Mouse (Mus musculus) inflammation-experienced regulatory T-cells, adult 6 months (primary cell): ENCODE results near the gene Gpr179. TPM values are rescaled to one million over a fixed set of nuclear protein-coding genes. Genes with fewer than 3 reads are reported as not detected.

Experiments used
- ATAC-seq: one replicate; pipeline ENCODE4 v1.8.0; 2017
- polyA plus RNA-seq, 3 experiments: library from polyadenylated mRNA; unstranded; fragments of 100-300 nt; shearing (Covaris generic); gene quantifications; one replicate each; pipeline ENCODE4 v1.2.1; 2017

The Gpr179 gene
- polyA plus RNA-seq, 3 experiments from 2014 or later, result 0.18 to 0.37 (median 0.27) TPM

DNA sequence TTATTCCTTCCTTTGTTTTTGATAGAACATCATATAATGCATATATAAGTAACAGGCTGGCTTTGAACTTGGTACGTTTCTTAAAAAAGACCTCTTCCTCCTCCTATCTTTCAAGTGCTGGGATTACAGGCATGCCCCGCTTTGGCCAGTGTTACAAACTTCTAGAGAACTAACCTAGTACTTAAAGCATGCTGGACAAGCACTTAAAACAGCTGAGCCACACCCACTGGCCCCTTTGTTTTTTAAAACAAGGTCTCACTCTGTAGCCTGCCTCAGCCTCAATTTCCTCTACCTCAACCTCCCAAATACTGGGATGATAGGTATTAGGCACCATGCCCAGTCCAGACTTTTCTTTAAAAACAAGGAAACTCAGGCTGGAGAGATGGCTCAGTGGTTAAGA is 2.8 kb upstream of the Gpr179 start:
- no peak for ATAC-seq

DNA sequence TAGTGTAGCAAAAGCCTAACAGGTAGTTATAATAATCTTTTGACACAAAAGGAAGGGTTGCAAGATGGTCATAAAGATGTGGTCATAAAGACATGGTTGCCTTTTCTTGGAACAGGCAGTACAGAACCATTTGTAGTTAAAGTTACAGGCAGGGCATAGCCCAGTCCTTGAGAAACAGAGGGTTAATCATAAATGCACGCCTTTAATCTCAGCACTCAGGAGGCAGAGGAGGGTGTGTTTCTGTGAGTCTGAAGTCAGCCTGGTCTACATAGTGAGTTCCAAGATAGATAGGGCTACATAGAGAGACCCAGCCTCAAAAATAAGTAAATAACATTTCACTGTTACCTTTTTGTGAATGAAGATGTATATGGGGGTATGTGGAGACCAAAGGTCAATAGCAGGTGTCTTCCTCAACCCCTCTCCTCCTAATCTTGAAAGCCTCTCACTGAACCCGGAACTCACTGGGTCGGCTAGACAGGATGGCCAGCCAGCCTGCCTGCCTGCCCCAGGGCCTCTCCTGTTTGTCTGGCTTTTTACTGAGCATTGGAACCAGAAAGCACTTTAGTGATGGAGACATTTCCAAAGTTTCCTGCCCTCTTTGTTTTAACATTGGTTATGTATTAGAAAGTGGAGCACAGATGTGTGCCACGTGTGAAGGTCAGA is 1.2 kb upstream of the Gpr179 start:
- ATAC-seq, result no peak

DNA sequence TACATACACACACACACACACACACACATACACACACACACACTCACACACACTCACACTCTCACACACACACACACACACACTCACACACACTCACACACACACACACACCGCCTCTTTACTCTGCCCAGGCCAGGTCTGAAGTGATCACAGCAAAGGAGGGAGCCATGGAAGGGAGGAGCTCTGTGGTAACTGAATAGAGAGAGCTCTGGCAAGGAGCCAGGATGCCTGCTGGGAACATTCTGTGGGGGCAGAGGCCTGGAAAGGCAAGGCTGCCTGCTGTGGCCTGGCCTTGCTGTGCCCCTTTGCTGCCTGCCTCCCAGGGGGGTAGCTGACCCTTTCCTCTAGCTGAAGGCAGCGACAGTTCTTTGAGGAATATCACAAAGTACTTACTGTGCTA is 1.8 kb downstream of the Gpr179 start:
- no peak for ATAC-seq

DNA sequence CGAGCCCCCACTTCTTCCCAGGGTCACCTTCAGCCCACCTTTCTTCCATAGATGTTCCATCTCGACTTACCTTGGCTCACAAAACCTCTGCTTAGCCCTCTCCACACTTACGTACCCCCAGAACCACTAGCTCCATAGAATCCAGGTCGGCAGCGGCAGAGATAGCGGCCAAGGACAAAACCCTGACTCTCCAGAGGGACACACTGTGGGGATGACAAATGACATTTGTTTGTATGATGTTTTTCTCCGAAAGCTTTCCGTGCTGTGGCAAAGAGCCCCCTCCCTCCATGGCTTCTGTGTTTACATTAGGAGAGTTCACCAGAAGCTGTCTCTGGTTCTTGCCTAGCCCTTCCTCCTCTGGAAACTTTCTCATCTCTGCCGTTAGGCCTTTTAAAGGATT is 4.6 kb downstream of the Gpr179 start:
- no peak for ATAC-seq

DNA sequence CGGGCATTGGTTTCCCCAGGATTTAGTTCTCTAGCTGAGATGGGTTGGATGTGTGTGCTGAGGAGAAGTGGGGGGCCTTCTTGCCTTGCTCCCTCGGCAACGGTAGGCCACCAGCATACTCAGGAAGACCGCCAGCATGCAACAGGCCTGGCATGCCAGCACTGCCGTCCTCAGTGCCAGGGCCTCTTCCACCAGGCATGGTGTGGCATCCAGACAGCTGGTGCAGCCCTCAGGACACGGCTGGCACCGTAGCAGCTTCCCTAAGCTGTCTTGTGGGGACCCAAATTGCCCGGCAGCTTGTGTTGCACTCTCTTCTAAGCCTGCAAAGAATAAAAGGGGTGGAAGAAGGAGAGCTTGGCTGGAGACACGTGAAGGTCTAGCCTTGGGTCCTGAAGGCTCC is 5.5 kb downstream of the Gpr179 start:
- no peak for ATAC-seq

DNA sequence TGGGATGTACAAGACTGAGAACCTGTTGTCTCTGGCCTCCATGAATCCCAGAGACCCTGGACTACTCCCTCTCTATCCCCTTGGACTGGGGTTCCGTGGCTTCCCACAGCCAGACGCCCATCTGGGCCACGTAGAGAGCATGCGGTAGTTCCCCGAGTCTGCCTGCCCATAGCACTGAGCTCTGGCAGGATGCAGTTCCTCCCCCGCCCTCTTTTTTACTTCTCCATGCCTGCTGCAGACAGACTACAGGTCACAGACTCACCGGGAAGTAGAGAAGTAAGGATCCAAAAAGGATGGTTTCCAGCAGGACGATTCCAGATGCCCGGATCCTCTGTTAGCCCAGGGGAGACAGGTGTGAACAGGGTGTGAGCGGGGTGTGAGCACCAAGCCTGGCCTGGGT is 6.4 kb downstream of the Gpr179 start:
- no peak for ATAC-seq

DNA sequence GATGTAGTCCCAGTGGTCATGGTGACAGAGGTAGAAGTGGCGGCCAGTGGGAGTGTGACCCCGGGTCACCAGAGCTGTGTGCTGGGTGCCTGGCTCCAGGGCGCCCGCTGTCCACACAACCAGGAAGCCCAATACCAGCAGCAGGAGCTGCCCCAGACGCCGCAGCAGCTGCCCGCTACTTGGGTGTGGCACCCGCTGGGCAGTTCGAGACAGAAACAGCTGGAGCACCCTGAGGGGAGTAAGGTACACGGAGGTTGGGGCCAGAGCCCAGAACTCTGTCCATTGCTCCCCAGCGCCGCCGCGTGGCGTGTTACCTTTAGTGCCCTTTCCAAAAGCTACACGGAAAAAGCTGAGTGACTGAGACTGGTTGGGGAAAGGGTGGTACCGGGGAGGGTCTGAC is 8.3 kb downstream of the Gpr179 start:
- ATAC-seq, result peak; percentile 56

DNA sequence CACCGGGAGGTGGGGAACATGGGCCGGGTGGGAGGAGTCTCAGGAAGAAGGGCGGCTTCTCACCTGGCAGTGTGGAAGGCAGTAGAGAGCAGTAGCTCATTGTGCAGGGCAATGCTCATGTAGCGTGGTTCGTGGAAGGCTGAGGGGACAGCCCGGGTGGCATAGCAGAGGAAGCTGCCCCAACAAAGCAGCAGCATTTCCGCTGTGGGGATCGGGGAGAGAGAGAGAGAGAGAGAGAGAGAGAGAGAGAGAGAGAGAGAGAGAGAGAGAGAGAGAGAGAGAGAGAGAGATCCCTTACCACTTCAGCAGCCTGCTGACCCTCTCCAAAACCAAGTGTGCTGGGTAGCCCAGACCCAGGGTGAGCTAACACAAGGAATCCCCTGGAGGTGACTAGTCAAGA is 8.7 kb downstream of the Gpr179 start:
- ATAC-seq, result peak; percentile 56

DNA sequence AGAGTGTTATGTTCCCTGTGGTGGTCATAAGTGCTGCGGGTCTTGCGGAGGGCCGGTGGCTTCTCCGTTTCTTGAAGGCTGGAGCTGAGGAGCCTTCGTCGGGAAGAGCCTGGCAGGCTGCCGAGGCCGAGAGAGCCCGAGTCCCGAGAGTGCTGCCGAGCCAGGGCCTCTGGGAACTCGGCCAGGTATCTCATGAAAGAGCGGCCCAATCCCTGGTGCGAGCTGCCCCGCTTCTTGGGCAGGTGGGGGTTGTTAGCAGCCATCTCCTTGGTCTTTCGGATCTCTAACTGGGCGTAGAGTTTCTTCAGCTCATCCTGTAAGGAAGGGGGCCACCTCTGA is 12.9 kb downstream of the Gpr179 start:
- no peak for ATAC-seq

DNA sequence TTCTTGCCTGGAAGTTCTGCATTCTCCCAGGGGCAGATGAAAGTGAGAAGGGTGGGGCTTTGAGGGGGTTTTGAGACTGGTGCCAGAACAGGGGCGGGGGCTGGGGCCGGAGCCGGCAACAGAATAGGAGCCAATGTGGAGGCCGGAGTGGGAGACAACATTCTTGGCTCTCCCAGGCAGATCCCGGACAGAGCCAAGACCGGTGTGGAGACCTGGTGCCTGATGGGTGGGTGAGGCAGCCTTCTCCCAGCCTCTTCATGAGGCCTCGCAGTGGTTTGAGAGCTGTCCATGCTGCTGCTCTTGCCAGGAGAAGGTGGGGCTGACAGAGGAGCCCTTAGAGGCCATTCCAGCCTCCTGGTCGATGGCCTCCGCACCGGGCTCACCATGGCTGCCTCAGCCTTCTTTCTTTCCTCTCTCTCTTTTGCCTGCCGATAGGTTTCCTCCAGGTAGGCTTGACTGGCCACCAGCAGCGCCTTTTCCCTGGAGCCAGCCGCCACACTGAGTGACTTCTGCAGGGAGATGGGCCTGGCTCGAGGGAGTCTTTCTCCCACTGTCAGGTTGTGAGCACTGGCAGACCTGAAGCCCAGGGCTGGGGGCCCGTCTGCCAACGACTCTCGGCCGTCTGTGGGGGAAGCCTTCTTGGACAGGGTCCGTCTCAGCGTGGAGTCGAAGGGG is 13.4 kb downstream of the Gpr179 start:
- no peak for ATAC-seq

DNA sequence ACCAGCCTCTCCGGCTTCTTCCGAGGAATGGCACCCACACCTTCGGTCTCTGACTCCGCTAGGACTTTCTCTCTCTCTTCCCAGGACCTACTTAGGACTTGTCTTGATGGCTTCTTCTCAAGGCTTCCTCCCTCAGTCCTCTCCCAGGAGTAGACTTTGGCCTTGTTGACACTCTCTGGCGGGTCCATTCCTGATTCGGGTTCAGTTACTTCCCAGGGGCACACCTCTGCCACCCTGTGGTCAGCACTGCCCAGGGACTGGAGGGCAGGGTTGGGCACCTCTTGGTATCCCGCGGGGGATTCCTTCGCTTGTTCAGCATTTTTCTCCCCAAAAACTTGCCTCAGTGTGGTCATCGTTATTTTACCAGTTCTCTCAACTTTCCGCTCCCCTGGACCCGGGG is 14.5 kb downstream of the Gpr179 start:
- ATAC-seq, result no peak

DNA sequence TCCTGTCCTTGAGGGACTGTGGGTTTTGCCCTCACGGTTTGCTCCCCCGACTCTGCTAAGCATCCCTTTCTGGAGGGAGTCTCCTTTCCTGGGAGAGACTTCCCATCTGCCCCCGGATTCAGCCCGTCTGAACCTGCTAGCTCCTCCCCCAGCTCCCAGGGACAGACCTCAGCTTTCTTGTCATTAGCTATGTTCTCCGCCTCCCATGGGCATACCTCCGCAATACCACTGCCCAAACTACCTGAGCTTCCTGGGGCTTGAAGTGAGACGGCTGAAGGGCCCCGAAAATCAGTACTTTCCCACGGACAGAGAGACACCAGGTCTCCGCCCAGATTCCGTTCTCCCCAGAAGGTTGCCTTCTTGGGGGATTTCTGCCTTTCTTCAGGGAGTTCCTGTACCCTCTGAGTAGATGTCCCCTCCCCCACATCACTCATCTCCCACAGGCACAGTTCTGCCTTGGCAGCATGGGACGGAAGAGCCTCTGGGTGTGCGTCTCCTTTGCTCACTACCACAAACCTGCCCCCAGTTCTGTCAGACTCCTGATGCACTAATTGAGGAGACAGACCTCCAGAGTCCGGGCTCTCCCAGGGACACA is 15.0 kb downstream of the Gpr179 start:
- no peak for ATAC-seq

DNA sequence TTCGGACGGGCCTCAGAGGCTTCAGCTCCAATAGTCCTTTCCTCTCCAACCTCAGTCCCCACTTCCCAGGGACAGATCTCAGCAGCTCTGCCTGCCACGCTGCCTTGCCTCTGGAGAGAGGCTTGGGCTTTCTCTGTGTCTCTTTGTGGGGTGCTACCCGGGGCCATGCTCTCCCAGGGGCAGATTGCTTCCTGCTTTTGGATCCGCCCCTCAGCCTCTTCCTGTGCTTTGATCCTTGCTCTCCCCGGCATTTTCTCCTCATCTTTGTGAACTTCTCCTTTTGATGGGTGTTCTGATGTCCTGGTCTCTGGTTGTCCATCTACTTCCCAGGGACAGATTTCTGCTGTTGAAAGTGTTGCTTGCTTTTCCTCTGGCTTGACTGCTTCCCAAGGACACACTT is 15.6 kb downstream of the Gpr179 start:
- no peak for ATAC-seq

DNA sequence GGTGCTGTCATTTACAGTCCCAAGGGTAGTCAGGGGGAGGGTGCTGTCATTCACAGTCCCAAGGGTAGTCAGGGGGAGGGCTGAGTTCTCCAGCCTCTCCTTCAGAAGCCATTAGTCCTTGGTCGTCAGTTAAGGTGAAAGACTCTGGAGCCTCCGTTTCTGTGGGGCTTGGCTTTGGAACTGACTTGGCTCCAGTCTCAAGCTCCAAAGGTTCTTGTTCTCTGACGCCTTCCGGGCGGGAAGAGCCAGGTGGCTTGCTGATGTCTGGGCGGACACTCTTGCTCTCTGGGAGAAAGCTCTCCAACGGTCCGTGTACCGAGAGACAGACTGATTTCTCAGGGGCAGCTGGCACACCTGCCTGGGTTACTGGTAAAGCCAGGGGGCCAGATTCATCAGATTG is 17.5 kb downstream of the Gpr179 start:
- ATAC-seq, result no peak

DNA sequence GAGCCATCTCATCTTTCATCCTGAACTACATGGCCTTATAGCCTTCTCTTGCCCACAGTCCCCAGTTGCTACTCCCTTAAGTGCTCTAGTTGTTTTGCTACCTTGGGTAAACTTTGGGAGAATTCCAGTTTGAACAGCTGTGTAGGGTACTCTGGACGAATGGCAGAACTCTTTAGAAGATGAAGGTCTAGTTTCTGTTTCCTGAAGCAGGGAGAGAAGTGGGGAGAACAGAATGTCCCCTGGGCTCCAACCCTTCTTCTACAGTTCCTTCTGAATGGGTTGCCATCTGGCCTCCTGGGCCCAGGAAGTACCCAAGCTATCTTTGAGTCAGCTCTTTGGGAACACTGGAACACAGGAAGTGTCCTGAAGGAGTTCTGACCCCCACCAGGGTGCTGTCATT is 18.0 kb downstream of the Gpr179 start:
- no peak for ATAC-seq

DNA sequence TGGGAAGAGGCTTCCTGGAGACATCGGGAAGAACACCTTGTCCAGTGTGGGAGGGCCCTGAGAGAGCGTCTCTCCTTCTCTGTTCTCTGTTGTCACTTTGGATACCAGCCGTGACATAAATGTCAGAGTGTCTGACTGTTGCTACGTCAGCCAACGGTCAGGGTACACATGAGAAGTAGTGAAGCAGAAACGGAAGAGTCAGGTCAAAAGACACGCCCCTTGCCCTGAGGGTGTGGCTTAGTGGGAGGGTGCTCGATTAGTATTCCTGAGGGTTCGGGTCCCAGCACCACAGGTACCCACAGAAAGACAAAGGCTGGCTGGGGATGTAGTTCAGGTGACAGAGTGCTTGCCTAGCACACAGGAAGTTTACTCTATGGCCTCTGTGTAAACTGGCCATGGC is 18.8 kb downstream of the Gpr179 start:
- ATAC-seq, result no peak

DNA sequence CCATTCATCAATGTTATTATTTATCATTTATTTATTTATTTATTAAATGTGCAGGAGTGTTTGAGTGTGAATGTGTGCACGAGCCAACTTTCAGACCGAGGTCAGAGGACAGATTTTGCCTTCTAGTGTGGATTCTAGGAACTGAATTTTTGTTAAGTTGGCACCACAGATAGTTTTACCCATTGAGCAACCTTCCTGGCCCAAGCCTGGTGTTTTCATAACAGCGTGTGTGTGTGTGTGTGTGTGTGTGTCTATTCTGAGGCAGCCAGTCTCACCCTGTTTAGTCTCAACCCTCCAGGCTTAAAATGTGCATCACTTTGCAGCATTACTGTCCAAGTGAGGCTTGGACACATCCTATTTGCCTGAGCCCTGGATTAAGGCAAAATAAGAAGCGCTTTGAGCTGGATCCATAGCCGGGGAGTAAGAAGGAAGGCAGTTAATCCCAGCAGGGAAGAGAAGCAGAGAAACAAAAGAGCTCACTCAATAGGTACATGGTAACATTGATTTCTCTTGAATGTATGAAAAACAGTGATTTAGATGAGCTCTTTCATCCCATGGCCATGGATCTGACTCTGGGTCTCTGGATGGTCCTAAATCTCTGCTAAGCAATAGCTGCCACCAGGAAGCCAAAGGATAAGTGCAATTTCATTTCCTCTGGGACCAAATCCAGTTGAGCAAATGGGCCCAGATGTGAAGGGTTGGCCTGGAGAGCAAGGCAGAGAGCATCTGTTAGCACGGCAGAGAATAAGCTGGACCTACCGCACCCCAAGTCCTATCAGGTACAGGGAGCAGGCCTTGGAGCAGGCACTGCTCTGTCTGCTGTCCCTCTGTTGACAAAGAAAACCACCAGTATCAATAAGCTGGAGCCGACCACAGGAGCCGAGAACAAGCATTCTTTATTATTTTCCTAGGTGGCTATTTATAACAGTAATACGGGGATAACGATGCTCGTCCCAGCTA is 20.4 kb downstream of the Gpr179 start:
- ATAC-seq, result no peak

DNA sequence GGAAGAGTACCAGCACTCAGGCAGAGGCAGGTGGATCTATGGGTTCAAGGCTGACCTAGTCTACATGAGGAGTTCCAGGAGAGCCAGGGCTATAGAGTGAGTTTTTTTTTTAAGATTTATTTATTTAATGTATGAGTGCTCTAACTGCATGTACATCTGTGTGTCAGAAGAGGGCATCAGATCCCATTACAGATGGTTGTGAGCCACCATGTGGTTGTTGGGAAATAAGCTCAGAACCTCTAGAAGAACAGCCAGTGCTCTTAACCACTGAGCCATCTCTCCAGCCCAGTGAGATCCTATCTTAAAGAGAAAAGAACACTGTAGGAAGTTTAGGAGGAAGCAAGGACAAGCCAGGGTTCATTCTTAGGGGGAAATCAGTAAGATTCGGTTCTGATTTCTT is 21.6 kb downstream of the Gpr179 start:
- ATAC-seq, result no peak

DNA sequence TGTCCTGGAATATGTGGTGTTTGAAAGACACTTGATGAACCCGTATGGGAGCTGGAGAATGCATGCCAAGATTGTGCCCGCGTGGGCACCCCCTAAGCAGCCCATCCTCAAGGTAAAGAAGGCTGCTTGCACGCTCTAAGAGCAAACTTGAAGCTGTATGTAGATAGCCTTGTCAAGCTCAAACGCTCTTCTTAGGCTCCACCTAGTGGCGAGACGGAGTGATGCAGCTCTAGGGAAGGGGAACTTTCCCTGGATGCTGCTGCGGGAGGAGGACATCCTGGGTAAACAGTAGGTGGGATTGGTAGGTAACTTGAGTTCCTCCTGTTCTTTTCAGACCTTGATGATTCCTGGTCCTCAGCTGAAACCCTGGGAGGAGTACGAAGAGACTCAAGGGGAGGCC is 23.7 kb downstream of the Gpr179 start:
- ATAC-seq, result no peak

DNA sequence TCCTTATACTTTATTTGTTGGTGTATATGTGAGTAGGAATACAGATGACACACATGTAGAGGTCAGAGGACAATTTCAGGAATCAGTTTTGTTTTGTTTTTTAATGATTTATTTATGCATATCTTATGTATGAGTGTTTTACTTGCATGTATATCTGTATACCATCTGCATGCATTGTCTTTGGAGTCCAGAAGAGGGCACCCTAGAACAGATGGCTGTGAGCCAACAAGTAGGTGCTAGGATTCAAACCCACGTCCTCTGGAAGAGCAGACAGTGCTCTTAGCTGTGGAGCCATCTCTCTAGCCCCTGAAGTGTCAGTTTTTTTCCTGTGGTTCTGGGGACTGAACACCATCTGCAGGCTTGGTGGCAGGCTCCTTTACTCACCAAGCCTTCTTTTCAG is 26.7 kb downstream of the Gpr179 start:
- no peak for ATAC-seq

DNA sequence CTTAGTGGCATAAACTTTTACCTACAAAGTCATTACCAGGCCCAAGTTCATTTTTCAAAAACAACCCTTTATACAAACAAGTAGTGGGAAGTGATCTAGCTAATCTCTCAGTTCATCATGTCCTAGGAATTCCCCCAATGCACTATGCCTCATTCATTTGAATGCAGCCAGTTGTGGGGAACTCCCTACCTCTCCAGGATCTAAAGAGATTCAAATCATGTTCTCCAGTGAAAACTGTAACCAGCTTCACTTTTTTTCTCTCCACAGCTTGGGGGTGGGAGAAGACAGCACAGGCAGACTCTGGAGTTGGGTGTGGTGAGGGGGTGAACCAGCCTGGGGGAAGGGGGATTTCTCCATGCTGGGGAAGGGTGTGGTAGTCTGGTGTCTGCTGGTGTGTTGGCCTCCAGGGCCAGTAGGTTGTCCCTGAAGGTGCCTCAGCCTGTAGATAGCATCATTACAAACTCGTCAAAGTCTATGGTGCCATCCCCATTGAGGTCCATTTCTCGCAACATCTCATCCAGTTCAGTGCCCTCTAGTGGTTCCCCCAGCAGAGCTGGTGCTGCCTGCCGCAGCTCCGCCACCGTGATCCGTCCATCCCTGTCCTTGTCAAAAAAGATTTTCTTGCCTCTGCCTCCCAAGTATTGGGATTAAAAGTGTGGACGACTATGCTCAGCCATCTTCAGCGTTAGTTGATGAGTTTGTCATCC is 29.8 kb downstream of the Gpr179 start:
- peak; percentile 94 for ATAC-seq

DNA sequence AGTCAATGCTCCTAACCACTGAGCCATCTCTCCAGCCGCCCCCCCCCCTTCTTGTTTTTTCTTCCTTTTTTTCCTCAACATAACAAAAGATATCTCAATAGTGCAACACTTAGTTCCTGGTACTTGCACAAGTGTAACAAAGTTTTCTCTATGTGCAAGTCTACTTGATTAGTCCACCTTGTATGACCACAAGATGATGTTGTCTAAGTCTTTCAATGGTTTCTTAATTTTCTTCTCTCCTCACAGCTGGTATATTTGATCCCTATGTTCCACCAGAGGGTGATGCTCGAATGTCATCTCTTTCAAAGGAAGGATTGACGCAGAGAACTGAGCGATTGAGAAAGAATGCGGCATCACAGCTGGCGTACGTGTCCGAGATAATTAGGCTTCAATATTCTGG is 30.7 kb downstream of the Gpr179 start:
- ATAC-seq, result no peak
